Mouse (Mus musculus): ENCODE measurements around the gene Naxd. TPM values are rescaled to one million over a fixed set of nuclear protein-coding genes. Genes with fewer than 3 reads are reported as not detected.

Gene Naxd
- total and polyA plus RNA-seq, 2 experiments from 2014 or later: 66.3 to 71.6 TPM

GRCm38 (mm10) chr8:11557768-11558629 is 60.7 kb downstream of the Naxd start:
- H3K4me1 ChIP-seq (ENCODE audit: control insufficient read depth, insufficient read depth): peaks cover 17% of the 10 kb centered on the region
- peak; percentile 79 for ATAC-seq (ENCODE audit: insufficient read depth, low read depth)
- peak; percentile 98 for DNase-seq (ENCODE audit: low spot score)
- no peaks in the 10 kb centered on the region for H3K27me3 ChIP-seq (ENCODE audit: control insufficient read depth, insufficient read depth, low read length)
- H3K4me2 ChIP-seq (ENCODE audit: low read depth, low read length): peak overlapping the region; percentile 94
- TF ChIP-seq CTCF (IDR thresholded peaks at IDR 0.05; ENCODE audit: low read depth) (no peak), EP300 (IDR thresholded peaks at IDR 0.05; ENCODE audit: low read depth) (no peak)
- WGBS: 1% methylated on average over 66 of the region's 67 CpGs
- H3K4me3 ChIP-seq (ENCODE audit: low read depth, low read length): peak overlapping the region; percentile 92
- H3K36me3 ChIP-seq (replicated peaks; ENCODE audit: control insufficient read depth, insufficient read depth, low read length): peaks cover 12% of the 10 kb centered on the region
- H3K9ac ChIP-seq (replicated peaks; ENCODE audit: low read depth, low read length): peak overlapping the region; percentile 91
- peak overlapping the region; percentile 99 for H3K27ac ChIP-seq (ENCODE audit: low read depth)
- no peaks in the 10 kb centered on the region for H3K9me3 ChIP-seq (replicated peaks; ENCODE audit: control insufficient read depth, low read length)

- Histone ChIP-seq H3K9me3 (replicated peaks; ENCODE audit: control insufficient read depth, low read length) (no peaks in the 10 kb centered on the region), H3K36me3 (replicated peaks; ENCODE audit: control insufficient read depth, insufficient read depth, low read length) (peaks cover 27% of the 10 kb centered on the region), H3K27ac (ENCODE audit: low read depth) (no peak overlapping the region), H3K4me2 (ENCODE audit: low read depth, low read length) (peak overlapping the region; percentile 77; the same call in 1 of the 2 replicates), H3K4me3 (ENCODE audit: low read depth, low read length) (no peak overlapping the region), H3K4me1 (ENCODE audit: control insufficient read depth, insufficient read depth) (peaks cover 15% of the 10 kb centered on the region), H3K27me3 (ENCODE audit: control insufficient read depth, insufficient read depth, low read length) (no peaks in the 10 kb centered on the region), H3K9ac (replicated peaks; ENCODE audit: low read depth, low read length) (no peak overlapping the region)
- no peak for ATAC-seq (ENCODE audit: insufficient read depth, low read depth)
- 62% methylated on average over 3 of the region's 3 CpGs for WGBS
- TF ChIP-seq CTCF (IDR thresholded peaks at IDR 0.05; ENCODE audit: low read depth) (no peak), EP300 (IDR thresholded peaks at IDR 0.05; ENCODE audit: low read depth) (no peak)
- DNase-seq (ENCODE audit: low spot score): no peak
Measured at GRCm38 (mm10) chr8:11559511-11559910, 62.2 kb downstream of the Naxd start.

- Histone ChIP-seq H3K27ac (ENCODE audit: low read depth) (no peak overlapping the region), H3K9ac (replicated peaks; ENCODE audit: low read depth, low read length) (no peak overlapping the region), H3K36me3 (replicated peaks; ENCODE audit: control insufficient read depth, insufficient read depth, low read length) (peaks cover 33% of the 10 kb centered on the region), H3K4me2 (ENCODE audit: low read depth, low read length) (no peak overlapping the region), H3K9me3 (replicated peaks; ENCODE audit: control insufficient read depth, low read length) (no peaks in the 10 kb centered on the region), H3K4me3 (ENCODE audit: low read depth, low read length) (no peak overlapping the region), H3K4me1 (ENCODE audit: control insufficient read depth, insufficient read depth) (peaks cover 12% of the 10 kb centered on the region), H3K27me3 (ENCODE audit: control insufficient read depth, insufficient read depth, low read length) (no peaks in the 10 kb centered on the region)
- ATAC-seq (ENCODE audit: insufficient read depth, low read depth) (no peak), DNase-seq (ENCODE audit: low spot score) (no peak)
- TF ChIP-seq CTCF (IDR thresholded peaks at IDR 0.05; ENCODE audit: low read depth) (no peak), EP300 (IDR thresholded peaks at IDR 0.05; ENCODE audit: low read depth) (no peak)
- 71% methylated on average over 9 of the region's 9 CpGs for WGBS
Measured at GRCm38 (mm10) chr8:11560220-11560619, 62.9 kb downstream of the Naxd start.

- no peak for TF ChIP-seq CTCF (IDR thresholded peaks at IDR 0.05; ENCODE audit: low read depth)
- TF ChIP-seq EP300 (IDR thresholded peaks at IDR 0.05; ENCODE audit: low read depth): no peak
- H3K4me1 ChIP-seq (ENCODE audit: control insufficient read depth, insufficient read depth): peaks cover 5% of the 10 kb centered on the region; the same call in 1 of the 2 replicates
- no peak overlapping the region for H3K9ac ChIP-seq (replicated peaks; ENCODE audit: low read depth, low read length)
- H3K4me2 ChIP-seq (ENCODE audit: low read depth, low read length): no peak overlapping the region
- 88% methylated on average over 5 of the region's 5 CpGs for whole genome bisulfite sequencing
- DNase-seq (ENCODE audit: low spot score) (no peak), ATAC-seq (ENCODE audit: insufficient read depth, low read depth) (no peak)
- no peak overlapping the region for H3K27ac ChIP-seq (ENCODE audit: low read depth)
- H3K9me3 ChIP-seq (replicated peaks; ENCODE audit: control insufficient read depth, low read length): no peaks in the 10 kb centered on the region
- peaks cover 37% of the 10 kb centered on the region for H3K36me3 ChIP-seq (replicated peaks; ENCODE audit: control insufficient read depth, insufficient read depth, low read length)
- H3K27me3 ChIP-seq (ENCODE audit: control insufficient read depth, insufficient read depth, low read length): no peaks in the 10 kb centered on the region
- H3K4me3 ChIP-seq (ENCODE audit: low read depth, low read length): no peak overlapping the region
Measured at GRCm38 (mm10) chr8:11564236-11564635, 66.9 kb downstream of the Naxd start.

Other genes starting within 250 kb of the Naxd start
- 315 and 329 TPM in 2 replicates for gene Col4a2, start 184.7 kb upstream of the Naxd start, total RNA-seq (2014; rRNA removed; ENCODE audit: low replicate concordance)
- 87.7 and 98.5 TPM in 2 replicates for gene Col4a2, start 184.7 kb upstream of the Naxd start, polyA plus RNA-seq (2015; fragmentation: Nextera tagmentation; extraction: Ambion mirVana)
- 921 and 1,061 TPM in 2 replicates for gene Col4a1, start 184.7 kb upstream of the Naxd start, total RNA-seq (2014; rRNA removed; ENCODE audit: low replicate concordance)
- 163 and 191 TPM in 2 replicates for gene Col4a1, start 184.7 kb upstream of the Naxd start, polyA plus RNA-seq (2015; fragmentation: Nextera tagmentation; extraction: Ambion mirVana)
- gene Rab20, start 18.8 kb upstream of the Naxd start, total RNA-seq (2014; rRNA removed; ENCODE audit: low replicate concordance): 84.5 and 121 TPM in 2 replicates
- 52.0 and 56.1 TPM in 2 replicates for gene Rab20, start 18.8 kb upstream of the Naxd start, polyA plus RNA-seq (2015; fragmentation: Nextera tagmentation; extraction: Ambion mirVana)
- 40.1 and 53.5 TPM in 2 replicates for gene Cars2, start 53.3 kb downstream of the Naxd start, total RNA-seq (2014; rRNA removed; ENCODE audit: low replicate concordance)
- gene Cars2, start 53.3 kb downstream of the Naxd start, polyA plus RNA-seq (2015; fragmentation: Nextera tagmentation; extraction: Ambion mirVana): 21.2 and 21.5 TPM in 2 replicates
- 17.6 and 18.7 TPM in 2 replicates for gene Ing1, start 58.1 kb downstream of the Naxd start, total RNA-seq (2014; rRNA removed; ENCODE audit: low replicate concordance)
- gene Ing1, start 58.1 kb downstream of the Naxd start, polyA plus RNA-seq (2015; fragmentation: Nextera tagmentation; extraction: Ambion mirVana): 22.3 and 22.5 TPM in 2 replicates
- 113 and 152 TPM in 2 replicates for gene Ankrd10, start 138.3 kb downstream of the Naxd start, total RNA-seq (2014; rRNA removed; ENCODE audit: low replicate concordance)
- 52.2 and 54.9 TPM in 2 replicates for gene Ankrd10, start 138.3 kb downstream of the Naxd start, polyA plus RNA-seq (2015; fragmentation: Nextera tagmentation; extraction: Ambion mirVana)
- not detected in 2 replicates for gene 1700016D06Rik, start 203.6 kb downstream of the Naxd start, total RNA-seq (2014; rRNA removed; ENCODE audit: low replicate concordance)
- gene 1700016D06Rik, start 203.6 kb downstream of the Naxd start, polyA plus RNA-seq (2015; fragmentation: Nextera tagmentation; extraction: Ambion mirVana): not detected in 2 replicates
- gene Arhgef7, start 230.2 kb downstream of the Naxd start, total RNA-seq (2014; rRNA removed; ENCODE audit: low replicate concordance): 77.1 TPM in 2 replicates
- 43.7 and 49.2 TPM in 2 replicates for gene Arhgef7, start 230.2 kb downstream of the Naxd start, polyA plus RNA-seq (2015; fragmentation: Nextera tagmentation; extraction: Ambion mirVana)

Measured in heart, postnatal 0 days (tissue).